Mouse (Mus musculus): ENCODE data around the gene Oaz2.
"Not testable (repeated sequence)": the region's sequence is repeated elsewhere in the genome, so short reads cannot be mapped to it uniquely, and the experiment has no call there.

Oaz2 gene

DNA sequence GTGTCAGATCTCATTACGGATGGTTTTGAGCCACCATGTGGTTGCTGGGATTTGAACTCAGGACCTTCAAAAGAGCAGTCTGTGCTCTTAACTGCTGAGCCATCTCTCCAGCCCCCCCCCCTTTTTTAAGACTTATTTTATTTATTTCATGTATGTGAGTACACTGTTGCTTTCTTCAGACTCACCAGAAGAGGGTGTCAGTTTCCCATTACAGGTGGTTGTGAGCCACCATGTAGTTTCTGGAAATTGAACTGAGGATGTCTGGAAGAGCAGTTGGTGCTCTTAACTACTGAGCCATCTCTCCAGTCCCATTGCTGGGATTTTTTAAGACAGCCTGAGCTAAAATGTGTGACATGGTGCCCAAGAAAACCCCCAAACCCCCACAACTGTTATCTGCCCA lies 15.8 kb upstream of the Oaz2 start:
- in situ Hi-C loops (cut with MboI, MseI), result loop anchor here (10.0 kb wide), 1 partner anchor 397 kb away; no protein-coding TSS in a partner anchor

DNA sequence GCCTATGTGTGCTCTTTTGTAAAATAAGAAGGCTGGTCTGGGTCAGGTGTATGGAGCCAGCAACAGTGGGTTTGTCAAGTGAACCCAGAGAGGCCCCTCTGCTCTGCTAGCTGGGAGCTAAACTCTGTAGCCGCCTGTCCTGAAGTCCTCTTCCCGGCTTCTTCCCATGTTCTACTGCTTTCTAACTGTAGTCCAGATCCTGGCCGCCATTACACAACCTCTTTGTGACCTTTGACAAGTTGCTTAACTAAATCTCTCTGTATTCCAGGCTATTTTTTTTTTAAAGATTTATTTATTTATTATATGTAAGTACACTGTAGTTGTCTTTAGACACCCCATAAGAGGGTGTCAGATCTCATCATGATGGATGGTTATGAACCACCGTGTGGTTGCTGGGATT lies 14.1 kb upstream of the Oaz2 start:
- in situ Hi-C loops (cut with MboI, MseI), result loop anchor here (10.0 kb wide), 1 partner anchor 399 kb away; no protein-coding TSS in a partner anchor

DNA sequence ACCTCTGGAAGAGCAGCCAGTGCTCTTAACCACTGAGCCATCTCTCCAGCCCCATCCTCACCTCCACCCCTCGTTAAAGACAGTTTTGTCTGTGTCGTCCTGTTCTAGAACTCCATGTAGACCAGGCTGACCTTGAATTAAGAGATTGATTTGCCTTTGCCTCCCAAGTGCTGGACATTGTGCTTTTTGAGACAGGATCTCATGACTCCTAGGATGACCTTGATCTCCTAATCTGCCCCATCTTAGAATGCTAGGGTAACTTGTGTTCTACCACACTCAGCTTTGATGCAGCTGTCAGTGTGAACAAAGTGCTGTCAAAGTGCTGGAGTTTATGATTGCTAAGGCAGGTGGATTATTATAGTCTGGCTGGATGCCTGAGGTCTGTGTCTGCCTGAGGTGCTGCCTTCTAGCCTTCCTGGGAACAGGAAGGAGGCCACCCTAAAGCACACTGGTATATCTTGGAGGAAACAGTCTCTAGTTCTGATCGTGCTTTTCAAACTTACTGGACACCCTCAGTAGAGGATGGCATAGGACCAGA lies 13.0 kb upstream of the Oaz2 start:
- in situ Hi-C loops (cut with MboI, MseI), result loop anchor here (10.0 kb wide), 1 partner anchor 400 kb away; no protein-coding TSS in a partner anchor

DNA sequence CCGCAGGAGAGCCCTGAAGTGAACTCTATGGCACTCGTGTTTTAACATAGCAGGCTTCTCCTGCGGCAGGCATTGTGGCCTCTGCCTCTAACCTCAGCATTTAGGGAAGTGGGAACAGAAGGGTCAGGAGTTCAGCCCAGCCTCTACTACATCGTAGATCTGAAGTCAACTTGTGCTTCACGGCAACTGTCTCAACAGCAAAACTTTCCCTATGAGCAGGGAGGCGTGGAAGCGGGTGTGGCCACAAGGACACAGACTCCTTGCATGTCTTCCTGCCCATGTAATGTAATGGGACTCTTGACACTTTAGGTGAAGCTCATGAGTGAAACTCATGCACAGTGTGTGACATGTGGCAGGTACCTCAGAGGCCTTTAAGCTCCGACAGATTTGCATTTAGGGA lies 12.3 kb upstream of the Oaz2 start:
- in situ Hi-C loops (cut with MboI, MseI), result loop anchor here (10.0 kb wide), 1 partner anchor 401 kb away; no protein-coding TSS in a partner anchor

GRCm38 (mm10) chr9:65657218-65657617 lies 10.6 kb upstream of the Oaz2 start:
- in situ Hi-C loops (cut with MboI, MseI), result loop anchor here (10.0 kb wide), 1 partner anchor 402 kb away; no protein-coding TSS in a partner anchor

DNA sequence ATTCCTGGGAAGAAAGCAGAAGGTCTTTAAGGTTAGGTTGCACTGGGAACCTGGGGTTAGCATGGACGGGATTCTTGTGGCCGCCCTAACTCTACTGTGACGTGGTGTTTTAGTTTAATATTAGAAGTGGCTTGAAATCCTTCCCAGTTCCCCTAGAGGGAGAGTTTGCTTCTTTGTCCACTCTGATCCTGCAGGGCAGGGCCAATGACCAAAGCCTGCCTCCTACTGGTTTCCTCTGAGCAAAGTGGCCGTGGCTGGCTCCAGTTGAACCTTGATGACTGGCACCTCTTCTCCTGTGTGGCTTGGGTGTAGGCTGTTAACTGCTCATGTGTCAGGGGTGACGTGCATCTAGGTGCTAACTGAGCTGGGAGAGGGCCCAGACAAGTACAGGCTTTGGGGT lies 6.8 kb upstream of the Oaz2 start:
- in situ Hi-C loops (cut with MboI, MseI), result loop anchor here (10.0 kb wide), 1 partner anchor 56 kb away; no protein-coding TSS in a partner anchor

DNA sequence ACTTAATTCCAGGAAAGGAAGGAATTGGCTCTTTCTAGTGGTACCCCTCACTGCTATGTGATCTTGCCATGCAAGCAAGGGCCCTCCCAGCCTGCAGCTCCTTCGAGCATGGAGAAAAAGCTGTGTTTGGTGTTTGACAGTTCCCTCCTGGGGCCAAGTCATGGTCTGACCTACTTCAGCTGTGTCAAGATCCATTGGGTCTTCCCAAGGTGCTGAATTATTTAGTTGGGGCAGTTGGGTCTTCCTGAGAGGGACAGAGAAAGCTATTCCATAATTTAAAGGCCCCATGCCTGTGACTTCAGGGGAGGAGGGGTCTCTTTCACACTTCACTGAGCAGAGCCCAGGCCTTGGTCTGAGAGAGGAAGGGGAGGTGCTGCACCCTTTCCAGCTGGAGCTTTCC lies 6.3 kb upstream of the Oaz2 start:
- in situ Hi-C loops (cut with MboI, MseI), result loop anchor here (10.0 kb wide), 1 partner anchor 57 kb away; no protein-coding TSS in a partner anchor

DNA sequence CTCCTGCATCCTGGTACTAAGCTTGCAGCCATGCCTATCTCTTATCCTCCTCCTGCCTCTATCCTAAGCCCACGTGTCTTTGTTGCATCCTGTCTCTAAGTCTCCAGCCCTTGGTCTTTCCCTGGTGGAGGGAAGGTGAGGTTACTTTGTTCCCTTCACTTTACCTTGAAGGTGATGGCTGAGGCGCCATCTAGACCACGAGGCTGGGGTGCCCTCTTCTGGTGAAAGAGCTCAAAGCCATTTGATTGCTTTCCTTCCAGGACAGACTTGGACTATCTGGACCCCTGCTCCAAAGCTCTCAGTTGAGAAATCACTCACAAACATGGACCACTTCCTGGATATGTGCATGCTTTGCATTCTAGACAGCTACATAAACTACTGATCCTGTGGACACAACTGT lies 3.6 kb upstream of the Oaz2 start:
- in situ Hi-C loops (cut with MboI, MseI), result loop anchor here (10.0 kb wide), 1 partner anchor 59 kb away; no protein-coding TSS in a partner anchor

- in situ Hi-C loops (cut with MboI, MseI), result loop anchor here (10.0 kb wide), 1 partner anchor 61 kb away; no protein-coding TSS in a partner anchor
Measured at GRCm38 (mm10) chr9:65666042-65666441, 1.8 kb upstream of the Oaz2 start.

- in situ Hi-C loops (cut with MboI, MseI), result no loop called here
Measured at GRCm38 (mm10) chr9:65671431-65671931, 3.7 kb downstream of the Oaz2 start.

- in situ Hi-C loops (cut with MboI, MseI), result no loop called here
Measured at GRCm38 (mm10) chr9:65672996-65673395, 5.2 kb downstream of the Oaz2 start.

DNA sequence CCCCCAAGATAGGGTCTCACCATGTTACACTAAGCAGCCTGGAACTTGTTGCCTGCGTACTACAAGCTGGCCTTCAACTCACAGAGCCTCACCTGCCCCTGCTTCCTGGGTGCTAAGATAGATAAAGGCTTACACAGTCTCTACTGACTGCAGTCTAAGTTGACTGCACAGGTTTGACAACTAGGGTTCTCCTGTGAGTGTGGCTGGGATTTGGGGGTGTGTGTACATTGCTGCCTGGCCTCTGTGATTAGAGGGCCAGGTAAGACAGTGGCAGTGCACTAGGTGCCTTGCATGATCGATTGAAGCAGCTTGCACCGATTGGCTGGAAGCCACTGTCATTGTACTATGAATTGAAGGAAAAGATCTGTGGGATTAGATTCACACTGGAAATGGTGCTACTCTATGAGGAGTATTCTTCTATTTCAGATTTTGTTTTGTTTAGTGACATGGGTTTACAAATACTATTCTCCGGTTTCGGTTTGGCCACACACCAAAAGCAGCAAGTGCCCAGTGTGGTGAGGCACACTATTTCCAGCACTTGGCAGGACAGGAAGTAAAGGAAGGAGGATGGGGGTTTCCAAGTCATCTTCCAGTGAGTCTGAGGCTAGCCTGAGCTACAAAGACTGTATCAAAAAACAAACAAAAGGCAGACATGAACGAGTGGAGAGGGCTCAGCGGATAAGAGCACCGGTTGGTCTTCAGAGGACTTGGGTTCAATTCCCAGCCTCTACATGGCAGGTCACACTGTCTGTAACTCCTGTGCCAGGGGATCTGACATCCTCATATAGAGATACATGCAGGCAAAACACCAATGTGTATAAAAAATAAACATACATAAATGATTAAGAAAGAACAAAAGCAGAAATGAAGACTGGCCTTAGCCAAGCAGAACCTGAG lies 7.9 kb downstream of the Oaz2 start:
- in situ Hi-C loops (cut with MboI, MseI), result no loop called here

DNA sequence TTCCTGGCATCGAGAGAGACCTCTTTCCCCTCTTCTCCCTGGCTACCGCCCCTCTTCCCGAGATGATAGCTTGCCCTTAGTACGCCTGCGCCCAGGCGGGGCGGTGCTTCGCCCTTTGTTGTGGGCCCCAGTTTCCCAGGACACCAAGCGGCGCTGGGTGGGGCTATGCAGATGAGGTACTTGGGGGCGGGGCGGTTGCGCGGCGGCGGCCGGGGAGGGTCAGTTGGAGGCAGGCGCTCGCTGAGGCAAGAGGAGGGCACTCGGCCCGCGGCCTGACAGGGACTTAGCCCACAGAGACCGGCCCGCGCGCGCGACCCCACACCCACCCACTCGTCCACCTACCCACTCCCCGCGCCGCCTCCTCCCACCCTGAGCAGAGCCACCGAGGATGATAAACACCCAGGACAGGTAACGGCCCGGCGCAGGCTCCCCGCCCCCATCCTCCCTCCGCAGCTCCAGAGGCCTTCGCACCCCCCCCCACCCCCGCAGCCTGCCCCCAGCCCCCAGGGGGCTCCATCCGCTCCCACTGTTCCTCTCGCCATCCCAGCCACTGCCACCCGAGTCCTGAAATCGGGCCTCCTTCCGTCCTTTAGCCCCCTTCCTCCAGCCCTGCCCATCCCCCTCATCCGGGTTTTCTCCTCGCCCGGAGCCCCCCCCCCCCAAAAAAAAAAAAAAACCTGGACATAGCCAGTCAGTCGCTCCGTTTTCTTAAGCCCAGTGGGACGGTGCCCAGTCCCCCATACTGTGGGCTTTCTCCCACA lies 8.7 kb downstream of the Oaz2 start:
- in situ Hi-C loops (cut with MboI, MseI), result no loop called here

- in situ Hi-C loops (cut with MboI, MseI), result no loop called here
Measured at GRCm38 (mm10) chr9:65677119-65677462, 9.3 kb downstream of the Oaz2 start.

- in situ Hi-C loops (cut with MboI, MseI), result no loop called here
Measured at GRCm38 (mm10) chr9:65679181-65679761, 11.5 kb downstream of the Oaz2 start.

DNA sequence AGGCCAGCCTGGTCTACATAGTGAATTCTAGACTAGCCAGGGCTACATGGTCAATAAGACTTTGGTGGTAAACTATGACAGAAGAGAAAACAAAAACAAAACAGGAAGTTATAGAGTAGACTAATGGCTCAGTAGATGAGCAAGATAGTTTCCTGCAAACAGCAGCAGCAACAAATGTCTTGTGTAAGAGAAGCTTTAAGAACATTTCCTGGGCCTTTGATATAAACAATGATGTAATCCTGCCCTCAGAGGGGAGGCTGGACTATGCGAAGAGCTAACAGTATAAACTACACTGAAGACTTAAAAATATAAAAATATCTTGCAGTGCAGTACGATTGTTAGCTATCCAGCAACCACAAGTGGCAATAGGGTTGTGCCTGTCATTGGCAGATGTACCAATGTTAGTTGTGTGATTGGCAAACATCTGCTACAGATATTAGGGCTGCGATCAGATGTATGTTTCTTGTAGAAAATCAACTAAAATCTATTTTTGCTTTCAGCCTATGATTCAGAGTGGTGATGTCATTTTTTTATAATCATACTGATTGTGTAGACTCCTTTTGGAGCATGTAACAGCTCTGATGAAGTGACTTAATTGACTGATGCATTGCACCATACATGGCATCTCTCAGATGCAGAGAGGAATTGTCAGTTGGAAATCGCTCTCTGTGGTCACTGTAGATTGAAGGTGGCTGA lies 13.3 kb downstream of the Oaz2 start:
- in situ Hi-C loops (cut with MboI, MseI), result no loop called here

- in situ Hi-C loops (cut with MboI, MseI), result no loop called here
Measured at GRCm38 (mm10) chr9:65681634-65681940, 13.8 kb downstream of the Oaz2 start.

DNA sequence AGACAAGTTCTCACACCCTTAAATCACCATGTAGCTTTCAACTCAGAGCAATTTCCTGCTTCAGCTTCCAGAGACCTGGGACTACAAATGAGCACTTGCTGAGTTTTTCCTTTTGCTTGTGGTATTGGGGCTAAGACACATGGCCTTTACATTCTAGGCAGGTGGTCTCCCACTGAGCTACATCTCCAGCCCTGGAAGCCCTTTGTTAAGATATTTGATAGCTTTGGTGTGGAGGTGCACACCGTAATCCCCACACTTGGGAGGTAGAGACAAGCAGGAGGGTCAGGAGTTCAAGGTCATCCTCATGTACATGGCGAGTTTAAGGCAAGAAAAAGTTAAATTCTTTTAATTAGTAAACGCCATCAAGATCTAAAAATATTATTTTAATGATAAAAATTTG lies 14.4 kb downstream of the Oaz2 start:
- in situ Hi-C loops (cut with MboI, MseI), result no loop called here

- in situ Hi-C loops (cut with MboI, MseI), result no loop called here
Measured at GRCm38 (mm10) chr9:65682994-65683393, 15.2 kb downstream of the Oaz2 start.

GRCm38 (mm10) chr9:65684704-65685103 lies 16.9 kb downstream of the Oaz2 start:
- in situ Hi-C loops (cut with MboI, MseI), result no loop called here

GRCm38 (mm10) chr9:65689869-65690268 lies 22.1 kb downstream of the Oaz2 start:
- in situ Hi-C loops (cut with MboI, MseI), result not testable (repeated sequence)

All from T-helper 1 cell (primary cell).